ENCODE assay signal across 28 mouse cellular contexts in the genomic region with DNA sequence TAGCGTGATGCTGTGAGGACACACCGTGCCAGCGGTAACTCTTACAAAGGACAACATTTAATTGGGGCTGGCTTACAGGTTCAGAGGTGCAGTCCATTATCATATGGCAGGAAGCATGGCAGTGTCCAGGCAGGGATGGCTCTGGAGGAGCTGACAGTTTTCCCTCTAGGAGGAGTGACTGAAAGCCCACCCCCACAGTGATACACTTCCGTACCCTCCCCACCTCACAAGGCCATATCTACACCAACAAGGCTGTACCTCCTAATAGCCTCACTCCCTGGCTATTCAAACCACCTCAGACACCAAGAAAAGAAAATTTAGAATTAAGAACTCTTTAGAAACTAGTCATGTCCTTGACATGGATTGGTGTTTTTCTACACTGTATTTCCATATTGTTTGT.
DNase-seq lines count a peak whose midpoint lies in the region; ATAC-seq and TF ChIP-seq lines count a peak whose summit lies in the region.
"Had no signal": no experiment of that assay in that cellular context is flagged by ENCODE, and none has a peak within 500 bp of the region (broad histone marks: within the 10 kb centered on the region; RNA-seq: fewer than 3 reads in every experiment).

No protein-coding gene starts in this region.

- H3K4me2 ChIP-seq in forebrain, embryonic 11.5 days (ENCODE audit: low read depth, low read length, severe bottlenecking) = no peak overlapping the region
- H3K4me2 ChIP-seq in forebrain, embryonic 16.5 days (ENCODE audit: low read length) = no peak overlapping the region
- H3K4me2 ChIP-seq in midbrain, embryonic 12.5 days (replicated peaks) = no peak overlapping the region
- no peak overlapping the region for H3K4me2 ChIP-seq in midbrain, postnatal 0 days (ENCODE audit: low read depth, low read length, poor library complexity, severe bottlenecking)
- H3K4me2 ChIP-seq in midbrain, embryonic 16.5 days (ENCODE audit: low read length) = no peak overlapping the region
- H3K4me2 ChIP-seq in midbrain, embryonic 14.5 days (ENCODE audit: low read length) = no peak overlapping the region
- H3K4me2 ChIP-seq: embryonic facial prominence, embryonic 13.5 days; embryonic facial prominence, embryonic 15.5 days; forebrain, embryonic 13.5 days had no signal

- DNase-seq in forebrain, embryonic 11.5 days (ENCODE audit: low spot score) = no peak
- DNase-seq in midbrain, postnatal 0 days (ENCODE audit: low spot score) = no peak
- no peak for DNase-seq in midbrain, embryonic 14.5 days
- DNase-seq in brain, embryonic 14.5 days (ENCODE audit: low read depth) = peak; percentile 30
- DNase-seq: adrenal gland, adult 8-10 months; adrenal gland, postnatal 14 days; adrenal gland, postnatal 36 days; B cell, adult 2 months; cerebellum, adult 11 months; cerebellum, adult 18-20 months; cerebellum, adult 8-10 months; cerebellum, adult 9-11 months; cerebellum, postnatal 14 days; cerebellum, postnatal 36 days; embryo, embryonic 11 days had no signal

- H3K9ac ChIP-seq in forebrain, embryonic 11.5 days (ENCODE audit: low read length) = no peak overlapping the region
- no peak overlapping the region for H3K9ac ChIP-seq in forebrain, embryonic 16.5 days (replicated peaks; ENCODE audit: low read depth, low read length)
- H3K9ac ChIP-seq in midbrain, embryonic 12.5 days (replicated peaks) = no peak overlapping the region
- no peak overlapping the region for H3K9ac ChIP-seq in midbrain, postnatal 0 days (replicated peaks; ENCODE audit: low read length, poor library complexity, severe bottlenecking)
- H3K9ac ChIP-seq in midbrain, embryonic 16.5 days (ENCODE audit: low read depth, low read length) = no peak overlapping the region
- H3K9ac ChIP-seq in midbrain, embryonic 14.5 days (replicated peaks; ENCODE audit: low read length) = no peak overlapping the region
- H3K9ac ChIP-seq: embryonic facial prominence, embryonic 13.5 days; embryonic facial prominence, embryonic 15.5 days; forebrain, embryonic 13.5 days had no signal

- no peak for TF ChIP-seq POLR2A in brain, embryonic 14.5 days (IDR thresholded peaks at IDR 0.05; ENCODE audit: borderline replicate concordance, extremely low read depth, insufficient read depth, insufficient read length, poor library complexity, severe bottlenecking)

- no peaks in the 10 kb centered on the region for H3K9me3 ChIP-seq in forebrain, embryonic 11.5 days (ENCODE audit: control insufficient read depth, low read length)
- H3K9me3 ChIP-seq in forebrain, embryonic 16.5 days (ENCODE audit: control insufficient read depth, low read length) = no peaks in the 10 kb centered on the region
- H3K9me3 ChIP-seq in midbrain, embryonic 12.5 days = no peaks in the 10 kb centered on the region
- no peaks in the 10 kb centered on the region for H3K9me3 ChIP-seq in midbrain, postnatal 0 days (ENCODE audit: low read length)
- H3K9me3 ChIP-seq in midbrain, embryonic 16.5 days (replicated peaks; ENCODE audit: control insufficient read depth, low read length, poor library complexity, severe bottlenecking) = no peaks in the 10 kb centered on the region
- no peaks in the 10 kb centered on the region for H3K9me3 ChIP-seq in midbrain, embryonic 14.5 days (ENCODE audit: control insufficient read depth, low read length)
- H3K9me3 ChIP-seq: embryonic facial prominence, embryonic 13.5 days; embryonic facial prominence, embryonic 15.5 days; forebrain, embryonic 10.5 days; forebrain, embryonic 13.5 days; G1E had no signal

- H3K4me3 ChIP-seq in forebrain, embryonic 11.5 days (ENCODE audit: low read depth, low read length) = no peak overlapping the region
- H3K4me3 ChIP-seq in forebrain, embryonic 16.5 days (replicated peaks; ENCODE audit: low read length) = no peak overlapping the region
- no peak overlapping the region for H3K4me3 ChIP-seq in midbrain, embryonic 12.5 days
- no peak overlapping the region for H3K4me3 ChIP-seq in midbrain, postnatal 0 days (ENCODE audit: low read depth, low read length)
- no peak overlapping the region for H3K4me3 ChIP-seq in midbrain, embryonic 16.5 days (ENCODE audit: low read depth, low read length)
- H3K4me3 ChIP-seq in midbrain, embryonic 14.5 days (replicated peaks; ENCODE audit: low read depth, low read length) = no peak overlapping the region
- H3K4me3 ChIP-seq: embryonic facial prominence, embryonic 13.5 days; embryonic facial prominence, embryonic 15.5 days; erythroblast, embryonic 14.5 days; forebrain, embryonic 10.5 days; forebrain, embryonic 13.5 days had no signal

- H3K36me3 ChIP-seq in forebrain, embryonic 11.5 days (ENCODE audit: control insufficient read depth, insufficient read depth, low read length) = no peaks in the 10 kb centered on the region
- H3K36me3 ChIP-seq in forebrain, embryonic 16.5 days (ENCODE audit: control insufficient read depth, insufficient read depth) = no peaks in the 10 kb centered on the region
- no peaks in the 10 kb centered on the region for H3K36me3 ChIP-seq in midbrain, embryonic 12.5 days
- no peaks in the 10 kb centered on the region for H3K36me3 ChIP-seq in midbrain, postnatal 0 days (ENCODE audit: insufficient read depth, low read length)
- no peaks in the 10 kb centered on the region for H3K36me3 ChIP-seq in midbrain, embryonic 16.5 days (ENCODE audit: control insufficient read depth, insufficient read depth, low read length)
- H3K36me3 ChIP-seq in midbrain, embryonic 14.5 days (ENCODE audit: control insufficient read depth, insufficient read depth, low read length) = no peaks in the 10 kb centered on the region
- H3K36me3 ChIP-seq: embryonic facial prominence, embryonic 13.5 days; embryonic facial prominence, embryonic 15.5 days; forebrain, embryonic 10.5 days; G1E had no signal

- ATAC-seq in forebrain, embryonic 11.5 days (replicated peaks; ENCODE audit: low FRiP score) = 0 out of 2 replicates have a peak, but pooled peaks have one; percentile 5
- ATAC-seq in forebrain, embryonic 16.5 days = no peak
- ATAC-seq in midbrain, embryonic 12.5 days (ENCODE audit: low FRiP score, low read depth) = peak; percentile 52; the same call in 1 of the 2 replicates
- no peak for ATAC-seq in midbrain, postnatal 0 days (ENCODE audit: low FRiP score)
- ATAC-seq in midbrain, embryonic 16.5 days = peak; percentile 58; the same call in 1 of the 2 replicates
- no peak for ATAC-seq in midbrain, embryonic 14.5 days (ENCODE audit: low FRiP score, low TSS enrichment)
- ATAC-seq: activated CD4-positive, CD25-positive, alpha-beta regulatory T cell, adult 4 months; CD4-positive, CD25-positive, alpha-beta regulatory T cell, adult 4 months; Patski had no signal

- no peaks in the 10 kb centered on the region for H3K4me1 ChIP-seq in forebrain, embryonic 11.5 days (replicated peaks; ENCODE audit: control insufficient read depth, insufficient read depth, low read length)
- H3K4me1 ChIP-seq in forebrain, embryonic 16.5 days (replicated peaks; ENCODE audit: control insufficient read depth, insufficient read depth, low read length) = no peaks in the 10 kb centered on the region
- H3K4me1 ChIP-seq in midbrain, embryonic 12.5 days = no peaks in the 10 kb centered on the region
- H3K4me1 ChIP-seq in midbrain, postnatal 0 days (ENCODE audit: insufficient read depth, low read length) = no peaks in the 10 kb centered on the region
- H3K4me1 ChIP-seq in midbrain, embryonic 16.5 days (ENCODE audit: control insufficient read depth, insufficient read depth, low read length) = peaks cover 2% of the 10 kb centered on the region; the same call in 1 of the 2 replicates
- H3K4me1 ChIP-seq in midbrain, embryonic 14.5 days (ENCODE audit: control insufficient read depth, insufficient read depth, low read length) = peaks cover 3% of the 10 kb centered on the region; the same call in 1 of the 2 replicates
- H3K4me1 ChIP-seq: embryonic facial prominence, embryonic 13.5 days; embryonic facial prominence, embryonic 15.5 days; forebrain, embryonic 10.5 days; forebrain, embryonic 13.5 days had no signal

- no peak overlapping the region for H3K27ac ChIP-seq in forebrain, embryonic 11.5 days (ENCODE audit: low read depth, low read length)
- no peak overlapping the region for H3K27ac ChIP-seq in forebrain, embryonic 16.5 days (ENCODE audit: low read length)
- no peak overlapping the region for H3K27ac ChIP-seq in midbrain, embryonic 12.5 days (replicated peaks)
- no peak overlapping the region for H3K27ac ChIP-seq in midbrain, postnatal 0 days (ENCODE audit: low read depth, low read length)
- H3K27ac ChIP-seq in midbrain, embryonic 16.5 days (ENCODE audit: low read length) = no peak overlapping the region
- H3K27ac ChIP-seq in midbrain, embryonic 14.5 days (replicated peaks; ENCODE audit: low read depth, low read length) = no peak overlapping the region
- H3K27ac ChIP-seq: embryonic facial prominence, embryonic 13.5 days; embryonic facial prominence, embryonic 15.5 days; forebrain, embryonic 10.5 days; forebrain, embryonic 13.5 days had no signal

- 73% methylated on average over 4 of the region's 4 CpGs for WGBS in forebrain, embryonic 11.5 days
- WGBS in forebrain, embryonic 16.5 days = 55% methylated on average over 4 of the region's 4 CpGs
- 80% methylated on average over 4 of the region's 4 CpGs for WGBS in midbrain, embryonic 12.5 days
- 68% methylated on average over 4 of the region's 4 CpGs for WGBS in midbrain, postnatal 0 days
- 61% methylated on average over 4 of the region's 4 CpGs for WGBS in midbrain, embryonic 16.5 days
- WGBS in midbrain, embryonic 14.5 days = 78% methylated on average over 4 of the region's 4 CpGs

- H3K27me3 ChIP-seq in forebrain, embryonic 11.5 days (ENCODE audit: control insufficient read depth, insufficient read depth, low read length) = no peaks in the 10 kb centered on the region
- H3K27me3 ChIP-seq in forebrain, embryonic 16.5 days (replicated peaks; ENCODE audit: control insufficient read depth, insufficient read depth, low read length) = no peaks in the 10 kb centered on the region
- no peaks in the 10 kb centered on the region for H3K27me3 ChIP-seq in midbrain, embryonic 12.5 days
- no peaks in the 10 kb centered on the region for H3K27me3 ChIP-seq in midbrain, postnatal 0 days (ENCODE audit: insufficient read depth, low read length)
- H3K27me3 ChIP-seq in midbrain, embryonic 16.5 days (ENCODE audit: control insufficient read depth, insufficient read depth, low read depth, low read length) = no peaks in the 10 kb centered on the region
- H3K27me3 ChIP-seq in midbrain, embryonic 14.5 days (ENCODE audit: control insufficient read depth, insufficient read depth, low read length) = no peaks in the 10 kb centered on the region
- H3K27me3 ChIP-seq: CH12.LX; embryonic facial prominence, embryonic 13.5 days; embryonic facial prominence, embryonic 15.5 days; forebrain, embryonic 13.5 days had no signal

- no peak for TF ChIP-seq CTCF in midbrain, postnatal 0 days (IDR thresholded peaks at IDR 0.05)
- TF ChIP-seq CTCF in brain, embryonic 14.5 days (IDR thresholded peaks at IDR 0.05; ENCODE audit: borderline replicate concordance, extremely low read depth, insufficient read depth, insufficient read length) = no peak

Comparison
In these comparisons a context has a peak if more than half of its experiments do, and no peak if none do; other contexts are left out.
1. ATAC-seq: peak in forebrain, embryonic 11.5 days (single experiment), midbrain, embryonic 12.5 days (single experiment) and midbrain, embryonic 16.5 days (single experiment); none in forebrain, embryonic 16.5 days (single experiment), midbrain, postnatal 0 days (single experiment) and midbrain, embryonic 14.5 days (single experiment).